Mouse (Mus musculus) MEL (cell line): ENCODE data around the gene Cyyr1.

Source experiments
- CTCF ChIP-seq, 3 experiments: IDR thresholded peaks in 2 of 3; conservative IDR thresholded peaks in 1 of 3; 2 replicates each; pipeline ENCODE4 v1.5.1; 2011 to 2012; ENCODE audit warnings: low read length in 3 of 3, low read depth in 2 of 3, mild to moderate bottlenecking in 2 of 3, improper control_type of control experiment in 1 of 3, inconsistent platforms in 1 of 3, mixed read lengths in 1 of 3, moderate library complexity in 1 of 3; ENCODE audit not compliant: control insufficient read depth in 1 of 3, insufficient read depth in 1 of 3, poor library complexity in 1 of 3, severe bottlenecking in 1 of 3
- ELF1 ChIP-seq: IDR thresholded peaks from 2 replicates; pipeline ENCODE4 v1.6.1; 2014; ENCODE audit warnings: low read depth, mild to moderate bottlenecking, inconsistent platforms, low read length, improper control_type of control experiment, moderate library complexity
- EP300 ChIP-seq, 2 experiments: IDR thresholded peaks; 2 replicates each; pipeline ENCODE4 v1.6.1; 2011; ENCODE audit warnings: improper control_type of control experiment in 2 of 2, low read length in 2 of 2, low read depth in 1 of 2, mild to moderate bottlenecking in 1 of 2
- GATA1 ChIP-seq: IDR thresholded peaks from 2 replicates; pipeline ENCODE4 v1.6.1; 2011; ENCODE audit warnings: low read depth, low read length, improper control_type of control experiment
- JUND ChIP-seq: IDR thresholded peaks from 2 replicates; pipeline ENCODE4 v1.6.1; 2011; ENCODE audit warnings: low read depth, mild to moderate bottlenecking, improper control_type of control experiment, low read length
- MEF2A ChIP-seq: IDR thresholded peaks from 2 replicates; pipeline ENCODE4 v1.6.1; 2014; ENCODE audit warnings: low read depth, mild to moderate bottlenecking, inconsistent platforms, low read length, improper control_type of control experiment; ENCODE audit not compliant: poor library complexity, insufficient replicate concordance, severe bottlenecking; ENCODE audit errors: extremely low read depth
- POLR2A ChIP-seq, 2 experiments: IDR thresholded peaks; 2 replicates each; pipeline ENCODE4 v1.6.1; 2011 to 2012; ENCODE audit warnings: low read length in 2 of 2, mild to moderate bottlenecking in 2 of 2, control low read depth in 1 of 2, improper control_type of control experiment in 1 of 2, low read depth in 1 of 2, moderate library complexity in 1 of 2; ENCODE audit not compliant: control insufficient read depth in 1 of 2, insufficient read depth in 1 of 2, poor library complexity in 1 of 2
- POLR2AphosphoS5 ChIP-seq: IDR thresholded peaks from 2 replicates; pipeline ENCODE4 v1.6.1; 2012; ENCODE audit warnings: low read depth, borderline replicate concordance, mild to moderate bottlenecking, inconsistent platforms, low read length, moderate library complexity, mixed read lengths
- TAL1 ChIP-seq: IDR thresholded peaks from 2 replicates; pipeline ENCODE4 v1.6.1; 2012; ENCODE audit warnings: mild to moderate bottlenecking, inconsistent platforms, low read length, moderate library complexity, mixed read lengths
- ZC3H11A ChIP-seq: IDR thresholded peaks from 2 replicates; pipeline ENCODE4 v1.6.1; 2012; ENCODE audit warnings: low read depth, mild to moderate bottlenecking, inconsistent platforms, low read length, improper control_type of control experiment

- TF ChIP-seq CTCF (IDR thresholded peaks at IDR 0.05 in 2 of 3, conservative IDR thresholded peaks at IDR 0.05 in 1 of 3; ENCODE audit: control insufficient read depth in 1 of 3, insufficient read depth in 1 of 3, low read depth in 2 of 3, low read length in 3 of 3, poor library complexity in 1 of 3, severe bottlenecking in 1 of 3) (no peak), EP300 (IDR thresholded peaks at IDR 0.05; ENCODE audit: low read depth in 1 of 2, low read length in 2 of 2) (no peak), GATA1 (no peak), ZC3H11A (no peak), POLR2AphosphoS5 (no peak), MEF2A (no peak), JUND (no peak), POLR2A (IDR thresholded peaks at IDR 0.05; ENCODE audit: control insufficient read depth in 1 of 2, insufficient read depth in 1 of 2, low read depth in 1 of 2, low read length in 2 of 2, poor library complexity in 1 of 2) (no peak), TAL1 (no peak), ELF1 (no peak)
Measured at GRCm38 (mm10) chr16:85505108-85505507, 48.1 kb downstream of the Cyyr1 start.
